Mouse (Mus musculus) kidney, embryonic 14.5 days (tissue): ENCODE results near the gene Cyp20a1. TPM values are rescaled to one million over a fixed set of nuclear protein-coding genes. Genes with fewer than 3 reads are reported as not detected.

Experiments
- ATAC-seq: fragments of 200-750 bp; cut with Nextera tagmentation; 2 replicates; pipeline ENCODE4 v1.8.0; 2017; ENCODE audit warnings: moderate number of reproducible peaks, mild to moderate bottlenecking, moderate TSS enrichment, moderate library complexity; ENCODE audit not compliant: low FRiP score, low TSS enrichment
- H3K27ac ChIP-seq: fragments of 300-500 bp; sonication (generic); 2 replicates; pipeline ENCODE4 v1.5.1; 2014; ENCODE audit warnings: low read depth, mild to moderate bottlenecking, low read length, moderate library complexity, mixed read lengths
- H3K27me3 ChIP-seq: fragments of 300-500 bp; sonication (generic); 2 replicates; pipeline ENCODE4 v1.6.1; 2014; ENCODE audit warnings: mild to moderate bottlenecking, low read length; ENCODE audit not compliant: control insufficient read depth, insufficient read depth
- H3K36me3 ChIP-seq: fragments of 300-500 bp; sonication (generic); 2 replicates; pipeline ENCODE4 v1.6.1; 2014; ENCODE audit warnings: low read length, mixed read lengths; ENCODE audit not compliant: control insufficient read depth, insufficient read depth
- H3K4me1 ChIP-seq: fragments of 300-500 bp; sonication (generic); 2 replicates; pipeline ENCODE4 v1.6.1; 2014; ENCODE audit warnings: low read length, mixed read lengths; ENCODE audit not compliant: control insufficient read depth, insufficient read depth
- H3K4me2 ChIP-seq: fragments of 300-500 bp; sonication (generic); replicated peaks from 2 replicates; pipeline ENCODE4 v1.6.1; 2014; ENCODE audit warnings: low read depth, mild to moderate bottlenecking, low read length
- H3K4me3 ChIP-seq: fragments of 300-500 bp; sonication (generic); 2 replicates; pipeline ENCODE4 v1.5.1; 2014; ENCODE audit warnings: mild to moderate bottlenecking, low read length
- H3K9ac ChIP-seq: fragments of 300-500 bp; sonication (generic); 2 replicates; pipeline ENCODE4 v1.6.1; 2014; ENCODE audit warnings: low read depth, mild to moderate bottlenecking, low read length, moderate library complexity
- H3K9me3 ChIP-seq: fragments of 300-500 bp; sonication (generic); 2 replicates; pipeline ENCODE4 v1.6.1; 2016; ENCODE audit warnings: low read length; ENCODE audit not compliant: control insufficient read depth
- WGBS: fragments of 180-500 bp; shearing (Covaris S2); extraction: QIAGEN DNeasy Blood & Tissue Kit; methylation state at CpG from one replicate; pipeline ENCODE4 v1.1.7; 2014; 5-methylcytosine and 5-hydroxymethylcytosine counted together
- polyA plus RNA-seq: library from polyadenylated mRNA; unstranded; fragments of >200 nt; fragmentation: Nextera tagmentation; extraction: Ambion mirVana; gene quantifications from 2 replicates; pipeline ENCODE4 v1.2.1, GENCODE M21; 2014

The Cyp20a1 gene
- polyA plus RNA-seq, 1 experiment from 2014 or later: 22.2 TPM

- Histone ChIP-seq H3K36me3 (no peaks in the 10 kb centered on the region), H3K4me1 (no peaks in the 10 kb centered on the region), H3K9me3 (no peaks in the 10 kb centered on the region), H3K4me2 (no peak overlapping the region), H3K27me3 (no peaks in the 10 kb centered on the region), H3K9ac (no peak overlapping the region), H3K27ac (no peak overlapping the region), H3K4me3 (no peak overlapping the region)
- 91% methylated on average over 5 of the region's 5 CpGs for WGBS
- ATAC-seq: no peak
These were observed 88.4 kb downstream of the Cyp20a1 start for GRCm38 (mm10) chr1:60431531-60431930.

DNA sequence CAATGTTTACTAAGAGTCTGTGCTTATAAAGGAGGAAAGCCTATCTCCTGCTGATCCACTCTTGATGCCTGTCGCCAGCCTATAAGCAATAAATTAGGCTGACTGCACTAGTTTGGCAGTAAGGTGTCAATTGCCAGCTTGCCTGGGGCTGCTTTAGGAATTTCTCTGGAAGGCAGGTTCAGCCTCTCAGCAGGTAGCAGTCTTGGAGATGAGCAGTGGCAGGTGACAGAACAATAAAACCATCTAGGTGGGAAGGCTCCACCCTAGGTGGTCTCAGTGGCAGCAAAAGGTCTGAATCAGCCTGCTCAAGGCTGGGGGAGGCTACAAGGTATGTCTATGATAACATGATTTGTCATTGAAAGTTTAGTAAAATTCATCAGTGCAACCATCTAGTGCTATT is 89.4 kb downstream of the Cyp20a1 start:
- no peaks in the 10 kb centered on the region for H3K36me3 ChIP-seq
- H3K4me2 ChIP-seq: no peak overlapping the region
- H3K9me3 ChIP-seq: no peaks in the 10 kb centered on the region
- WGBS: 11% methylated on average over 1 of the region's 1 CpGs
- H3K27ac ChIP-seq: no peak overlapping the region
- H3K4me1 ChIP-seq: no peaks in the 10 kb centered on the region
- H3K9ac ChIP-seq: no peak overlapping the region
- H3K27me3 ChIP-seq: no peaks in the 10 kb centered on the region
- no peak overlapping the region for H3K4me3 ChIP-seq
- no peak for ATAC-seq

Other genes with a start within 250 kb of the Cyp20a1 start
- 6.1 and 9.3 TPM in 2 replicates for gene Carf, start 245.1 kb upstream of the Cyp20a1 start, polyA plus RNA-seq
- gene Wdr12, start 244.7 kb upstream of the Cyp20a1 start, polyA plus RNA-seq: 68.3 and 69.5 TPM in 2 replicates
- gene Nbeal1, start 162.7 kb upstream of the Cyp20a1 start, polyA plus RNA-seq: 10.7 and 13.1 TPM in 2 replicates
- gene Abi2, start 66.3 kb downstream of the Cyp20a1 start, polyA plus RNA-seq: 28.4 and 44.3 TPM in 2 replicates
- 34.7 and 45.1 TPM in 2 replicates for gene Raph1, start 223.8 kb downstream of the Cyp20a1 start, polyA plus RNA-seq